Mouse (Mus musculus) heart, adult 9 months (tissue): Measurements from ENCODE around the gene Nutm1.
A peak's percentile ranks its signal among the peaks of the same experiment; 100 is the strongest.
"Not testable (repeated sequence)": the region's sequence is repeated elsewhere in the genome, so short reads cannot be mapped to it uniquely, and the experiment has no call there.

Experiments
- DNase-seq, 2 experiments: peaks; one replicate each; pipeline ENCODE4 v3.0.0; 2022; ENCODE audit warnings: low spot score in 2 of 2

Nutm1 gene

DNA sequence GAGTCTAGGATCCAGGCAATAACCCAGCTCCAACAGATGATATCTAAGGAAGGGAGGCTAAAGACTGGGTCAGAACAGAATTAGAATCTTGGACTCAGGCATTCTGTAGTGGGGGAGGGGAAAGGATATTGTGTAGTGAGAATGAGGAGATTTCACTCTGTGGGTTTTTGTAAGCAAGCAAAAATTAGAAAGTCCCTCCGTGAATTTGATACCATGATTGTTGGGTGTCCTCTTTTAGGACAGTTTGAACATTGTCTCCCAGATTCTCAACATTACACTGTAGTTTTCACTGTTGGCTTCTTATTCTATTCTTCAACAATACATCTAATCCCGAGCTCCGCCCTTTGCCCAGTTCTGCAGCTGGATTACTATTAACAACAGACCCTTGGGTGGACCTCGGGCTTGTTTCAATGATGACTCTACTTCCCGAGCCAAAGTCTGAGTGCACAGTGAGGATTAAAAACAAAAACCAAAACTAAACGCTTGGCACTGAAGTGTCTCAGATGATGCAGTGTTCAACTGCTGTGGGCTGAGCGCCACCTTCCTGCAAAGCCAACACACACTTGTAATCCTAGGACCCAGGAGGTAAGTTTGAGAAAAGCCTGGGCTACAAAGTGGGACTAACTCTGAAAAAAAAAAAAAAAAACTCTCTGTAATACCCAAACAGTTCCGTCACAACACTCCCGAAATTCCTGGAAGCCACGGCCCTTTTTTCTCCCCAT lies at the start of gene Nutm1:
TSS of gene Nutm1 (minus strand) at position 51 of the 722 bp plus-strand sequence.
- no peak for DNase-seq

DNA sequence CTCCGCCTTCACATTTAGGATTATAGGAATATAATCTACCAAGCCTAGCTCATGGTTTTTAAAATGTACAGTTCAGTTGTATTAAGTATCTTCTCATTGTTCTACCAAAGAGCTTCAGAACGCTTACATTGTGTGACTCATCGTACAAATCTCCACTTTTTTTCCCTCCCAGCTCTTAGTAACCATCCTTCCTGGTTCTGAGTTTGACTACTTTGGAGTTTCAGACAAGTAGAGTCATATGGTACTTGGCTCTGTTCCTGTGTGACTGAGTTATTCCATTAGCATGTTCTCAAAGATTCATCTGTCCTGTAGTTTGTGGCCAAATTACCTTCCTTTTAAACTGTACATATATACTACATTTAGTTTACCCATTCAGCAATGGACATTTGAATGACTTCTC lies 49.6 kb upstream of the Nutm1 start:
- no peak for DNase-seq

GRCm38 (mm10) chr2:112298221-112298620 lies 39.1 kb upstream of the Nutm1 start:
- DNase-seq: no peak

DNA sequence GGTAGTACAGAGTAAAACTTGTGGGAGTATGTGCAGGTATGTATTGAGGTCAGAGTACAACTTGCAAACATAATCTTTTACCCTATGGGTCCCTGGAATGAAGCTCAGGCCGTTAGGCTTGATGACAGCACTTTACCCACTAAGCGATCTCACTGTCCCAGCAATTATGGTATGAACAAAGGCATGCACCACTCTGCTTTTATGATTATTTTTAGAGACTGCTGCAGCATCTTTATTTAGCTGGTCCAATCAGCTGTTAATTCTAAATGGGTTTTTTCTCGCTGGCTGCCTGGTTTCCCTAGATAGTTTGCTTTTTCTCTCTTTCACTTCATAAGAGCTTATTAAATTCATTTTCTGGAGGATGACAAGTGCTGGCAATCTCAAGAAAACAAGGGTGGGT lies 37.1 kb upstream of the Nutm1 start:
- peak; percentile 18 to 23 for DNase-seq

GRCm38 (mm10) chr2:112292823-112293222 lies 33.7 kb upstream of the Nutm1 start:
- DNase-seq: no peak

- no peak for DNase-seq
Measured at GRCm38 (mm10) chr2:112289507-112289906, 30.4 kb upstream of the Nutm1 start.

DNA sequence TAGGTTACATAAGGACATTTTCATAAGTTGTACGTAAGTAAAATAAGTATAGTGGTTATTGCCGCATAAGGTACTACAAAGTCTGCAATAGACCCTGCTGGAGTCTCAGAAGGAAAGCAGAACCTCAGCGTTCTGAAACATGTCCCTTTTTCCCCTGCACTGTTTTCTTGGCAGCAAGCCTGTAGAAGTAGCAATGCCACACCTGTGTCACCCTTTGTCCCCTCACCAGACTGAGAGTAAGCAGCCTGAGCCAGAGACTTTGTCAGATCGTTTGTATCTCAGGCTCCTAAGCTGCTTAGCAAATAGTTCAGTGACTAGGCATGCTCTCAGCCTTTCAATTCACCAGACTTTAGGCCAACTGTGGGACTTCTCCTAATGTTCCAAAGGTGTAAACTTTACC lies 28.0 kb upstream of the Nutm1 start:
- no peak for DNase-seq

GRCm38 (mm10) chr2:112286062-112286461 lies 27.0 kb upstream of the Nutm1 start:
- not testable (repeated sequence) for DNase-seq

- DNase-seq: no peak
Measured at GRCm38 (mm10) chr2:112285031-112285390, 25.9 kb upstream of the Nutm1 start.

- DNase-seq: peak; percentile 74 to 76
Measured at GRCm38 (mm10) chr2:112284363-112285030, 25.4 kb upstream of the Nutm1 start.

DNA sequence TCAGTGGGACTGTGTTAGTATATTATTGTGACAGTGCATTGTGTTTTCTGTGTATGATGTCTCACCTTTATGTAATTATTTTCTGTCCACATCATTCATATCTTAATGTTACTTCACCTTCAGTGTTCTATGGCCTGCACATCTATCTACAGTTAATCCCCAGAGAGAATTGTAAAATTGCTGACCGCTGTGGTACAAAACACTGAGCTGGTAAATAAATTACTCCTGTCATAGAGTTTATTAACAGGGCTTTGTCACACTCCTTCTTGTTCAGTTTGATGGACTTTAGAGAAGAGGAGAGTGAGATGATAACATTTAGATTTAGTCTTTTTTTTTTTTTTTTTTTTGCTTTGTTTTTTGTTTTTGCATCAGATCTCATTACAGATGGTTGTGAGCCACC lies 23.8 kb upstream of the Nutm1 start:
- DNase-seq: no peak

DNA sequence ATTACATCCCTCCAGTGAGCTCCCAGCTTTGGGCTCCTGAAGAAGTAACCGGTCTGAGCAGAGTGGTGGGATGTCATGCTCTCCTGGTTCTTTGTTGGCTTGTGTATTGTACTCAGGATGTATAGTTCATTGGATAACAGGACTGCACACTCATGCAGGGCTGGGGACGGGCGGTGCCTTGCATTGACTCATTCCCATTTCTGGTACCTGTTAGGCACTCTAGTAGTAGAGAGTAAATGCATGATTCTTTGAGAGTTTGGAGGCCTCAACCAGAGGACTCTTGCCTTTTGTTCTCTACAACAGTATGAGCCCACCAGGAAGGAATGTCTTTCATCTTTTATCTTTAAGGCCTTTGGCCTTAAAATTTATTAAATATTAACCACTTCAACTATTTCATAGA lies 17.8 kb upstream of the Nutm1 start:
- DNase-seq: no peak

DNA sequence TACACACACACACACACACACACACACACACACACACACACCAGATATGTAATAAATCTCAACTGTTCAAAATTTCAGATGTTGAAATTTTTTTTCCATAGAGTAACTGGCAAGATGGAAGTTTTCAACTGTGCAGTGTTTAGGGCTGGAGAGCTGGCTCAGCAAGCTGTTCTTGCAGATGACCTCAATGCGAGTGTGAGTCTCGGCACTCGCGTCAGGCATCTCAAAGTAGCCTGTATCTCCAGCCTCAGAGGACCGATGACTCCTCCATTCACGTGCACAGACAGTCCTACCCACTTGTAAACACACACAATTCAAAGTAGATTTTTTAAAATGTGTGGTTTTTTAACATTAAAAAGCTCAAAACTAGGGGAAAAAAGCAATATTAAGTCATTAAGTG lies 14.4 kb upstream of the Nutm1 start:
- no peak for DNase-seq

DNA sequence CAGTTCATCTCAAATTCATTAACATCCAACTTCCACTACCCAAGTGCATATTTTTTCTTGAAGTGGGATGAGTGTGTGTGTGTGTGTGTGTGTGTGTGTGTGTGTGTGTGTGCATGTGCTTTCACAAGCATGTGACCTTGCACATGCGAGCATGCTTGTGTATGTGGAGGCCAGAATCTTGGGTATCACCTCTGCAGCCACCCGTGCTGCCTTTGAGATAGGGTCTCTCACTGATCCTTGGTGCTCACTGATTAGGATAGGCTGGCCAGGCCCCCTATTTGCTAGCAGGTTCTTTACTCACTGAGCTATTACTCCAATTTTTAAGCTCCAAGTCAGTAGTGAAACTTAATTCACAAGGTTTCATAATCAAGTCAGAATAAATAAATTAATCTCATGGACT lies 13.8 kb upstream of the Nutm1 start:
- DNase-seq: no peak

DNA sequence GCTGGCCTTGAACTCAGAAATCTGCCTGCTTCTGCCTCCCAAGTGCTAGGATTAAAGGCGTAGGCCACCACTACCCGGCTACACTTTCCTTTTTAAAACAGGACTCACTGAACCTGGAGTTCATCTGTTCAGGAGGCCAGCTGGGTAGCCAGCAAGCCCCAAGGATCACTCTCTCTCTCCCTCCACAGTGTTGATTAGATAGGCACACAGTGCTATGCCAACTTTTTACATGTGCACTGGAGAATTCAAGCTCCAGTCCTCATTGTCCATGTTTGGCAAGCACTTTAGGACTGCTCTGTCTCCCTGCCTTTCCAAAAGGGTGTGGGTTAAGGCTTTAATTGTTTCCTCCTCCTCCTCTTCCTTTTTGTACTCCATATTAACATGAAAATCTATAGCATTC lies 10.9 kb upstream of the Nutm1 start:
- DNase-seq: peak; percentile 24 to 28

GRCm38 (mm10) chr2:112267547-112268269 lies 8.6 kb upstream of the Nutm1 start:
- DNase-seq: peak; percentile 21 to 38

- peak; percentile 41 to 50 for DNase-seq
Measured at GRCm38 (mm10) chr2:112266780-112267179, 7.7 kb upstream of the Nutm1 start.

DNA sequence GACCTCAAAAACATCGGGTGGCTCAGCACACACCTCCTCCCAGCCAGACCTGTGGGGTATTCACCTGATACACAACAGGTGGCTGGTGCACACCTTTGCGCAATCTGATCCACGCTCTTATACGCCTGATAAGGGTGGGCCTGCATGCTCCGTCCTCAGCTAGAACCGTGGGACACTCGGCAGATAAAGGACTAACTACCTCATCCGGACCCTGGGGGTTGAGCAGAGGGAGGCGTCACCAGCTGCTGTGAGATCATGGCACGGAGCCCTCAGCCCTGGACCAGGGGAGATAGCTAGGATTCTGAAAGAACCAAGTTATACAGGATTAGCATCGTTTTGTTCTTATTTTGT lies 7.1 kb upstream of the Nutm1 start, which contains the start of gene Gm21985:
TSS of gene Gm21985 (plus strand) at position 73 of the 351 bp plus-strand sequence.
- peak; percentile 63 to 68 for DNase-seq

DNA sequence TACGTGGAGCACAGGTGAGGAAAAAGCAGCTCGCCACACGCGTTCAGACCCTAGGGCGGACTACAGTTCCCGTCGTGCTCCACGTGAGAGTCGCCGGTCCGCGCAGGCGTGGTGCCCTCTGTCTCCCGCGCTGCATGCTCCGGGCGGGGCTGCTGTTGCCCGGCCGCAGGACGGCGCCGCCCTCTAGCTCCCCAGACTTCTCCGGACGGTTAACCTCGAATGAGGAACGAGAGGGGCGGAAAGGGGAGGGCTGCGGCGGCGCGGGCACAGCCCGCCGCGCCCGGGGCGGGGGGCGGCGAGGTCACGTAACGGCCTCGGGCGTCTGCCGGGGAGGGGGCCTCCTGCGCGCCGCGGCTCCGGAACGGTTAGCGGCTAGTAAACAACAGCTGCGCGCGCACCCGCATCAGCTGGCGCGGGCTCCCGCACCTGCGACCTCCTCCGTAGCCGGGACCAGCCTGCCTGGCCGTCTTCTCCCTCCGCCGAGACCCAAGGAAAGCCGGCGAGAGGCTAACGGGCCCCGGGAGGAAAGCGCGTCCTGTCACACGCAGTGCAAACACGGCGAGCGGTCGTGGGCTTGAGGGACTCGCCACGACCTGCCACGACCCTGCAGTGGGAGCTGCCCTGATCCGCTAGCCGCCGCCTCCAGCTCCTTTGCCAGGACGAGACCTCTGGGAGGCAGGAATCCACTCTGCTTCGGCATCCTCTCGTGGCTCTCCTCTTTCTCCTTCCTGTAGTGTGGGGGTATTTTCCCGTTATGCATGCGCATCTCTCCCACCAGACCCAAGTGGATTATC lies 6.6 kb upstream of the Nutm1 start, which contains the start of gene Slc12a6:
TSS of gene Slc12a6 (plus strand) at position 378 of the 794 bp plus-strand sequence.
- peak; percentile 90 to 92 for DNase-seq

DNA sequence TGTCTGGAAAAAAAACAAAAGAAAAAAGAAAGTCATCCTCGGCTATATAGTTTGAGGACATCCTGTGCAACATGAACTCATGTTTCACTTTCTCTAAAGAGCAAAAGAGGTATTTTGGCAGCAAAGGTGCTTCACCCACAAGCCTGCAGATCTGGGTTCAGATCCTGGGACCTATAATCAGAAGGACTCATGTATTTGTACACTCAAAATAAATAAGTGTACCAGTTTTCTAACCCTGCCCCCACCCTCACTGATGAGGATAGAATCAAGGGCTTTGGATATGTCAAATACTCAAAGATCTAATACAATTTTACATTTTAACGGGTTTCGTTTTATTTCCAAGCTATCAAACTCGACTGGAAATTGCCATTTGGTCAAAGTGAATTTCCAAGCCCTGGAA lies 5.3 kb upstream of the Nutm1 start:
- DNase-seq: no peak

DNA sequence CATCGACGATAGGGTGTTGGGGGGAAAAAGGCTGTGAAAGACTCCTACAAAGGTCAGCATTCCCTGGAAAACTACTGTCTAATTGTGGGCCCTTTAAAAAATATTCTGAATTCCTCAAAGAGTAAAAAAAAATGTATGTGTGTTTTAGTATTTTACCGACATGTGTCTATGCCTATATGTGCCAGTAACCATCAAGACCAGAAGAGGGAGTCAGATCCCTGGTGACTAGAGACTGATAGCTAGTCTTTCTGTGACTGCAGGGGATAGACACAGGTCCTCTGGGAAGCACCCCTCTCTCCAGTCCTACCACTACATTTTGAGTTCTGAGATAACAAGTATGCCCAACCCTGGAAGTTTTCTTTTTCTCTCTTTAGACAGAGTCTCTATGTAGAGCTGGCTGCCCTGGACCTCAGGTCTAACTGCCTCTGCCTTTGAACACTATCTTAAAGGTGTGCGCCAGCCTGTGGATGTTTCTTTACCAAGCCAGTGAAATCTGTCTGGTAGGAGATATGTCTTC lies 3.7 kb upstream of the Nutm1 start:
- DNase-seq: no peak
